Mouse (Mus musculus) megakaryocyte progenitor cell, adult 5-6 weeks (primary cell): ENCODE data around the gene Rpl32. TPM values are rescaled to one million over a fixed set of nuclear protein-coding genes. Genes with fewer than 3 reads are reported as not detected.
A peak's percentile ranks its signal among the peaks of the same experiment; 100 is the strongest.

Experiments
- ATAC-seq: replicated peaks from 2 replicates; pipeline ENCODE4 v1.8.0; 2016; ENCODE audit warnings: mild to moderate bottlenecking, moderate TSS enrichment, inconsistent platforms; ENCODE audit not compliant: poor library complexity
- total RNA-seq, 2 experiments: library from RNA; stranded (forward) in 1 of 2; stranded (reverse) in 1 of 2; fragments of 157-497, 149-512 nt in 1 of 2; fragments of 200-1000 nt in 1 of 2; gene quantifications; 2 replicates each; pipeline versions ENCODE4 v1.2.3 to v1.2.4; 2015 to 2017

The Rpl32 gene
- total RNA-seq, 2 experiments from 2014 or later = 4,905 to 6,333 TPM

DNA sequence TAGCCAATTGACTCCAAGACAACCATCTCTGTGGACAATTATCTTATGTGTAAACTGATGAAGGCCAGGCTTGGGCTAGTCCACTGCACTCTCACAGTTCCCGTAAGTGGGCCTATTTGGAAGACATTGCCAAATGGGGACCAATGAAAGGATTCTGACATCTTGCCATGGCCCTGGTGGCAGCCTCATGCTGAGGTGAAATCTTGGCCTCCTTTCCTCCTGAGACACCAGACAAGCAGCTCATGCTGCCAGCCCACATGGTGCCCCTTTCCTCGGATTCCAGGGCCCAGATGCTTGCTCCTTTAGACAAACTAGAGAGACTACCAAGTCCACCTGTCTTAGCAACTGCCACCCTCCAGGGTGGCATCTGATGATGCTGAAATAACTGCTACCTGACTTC is 9.6 kb upstream of the Rpl32 start:
- ATAC-seq = no peak

DNA sequence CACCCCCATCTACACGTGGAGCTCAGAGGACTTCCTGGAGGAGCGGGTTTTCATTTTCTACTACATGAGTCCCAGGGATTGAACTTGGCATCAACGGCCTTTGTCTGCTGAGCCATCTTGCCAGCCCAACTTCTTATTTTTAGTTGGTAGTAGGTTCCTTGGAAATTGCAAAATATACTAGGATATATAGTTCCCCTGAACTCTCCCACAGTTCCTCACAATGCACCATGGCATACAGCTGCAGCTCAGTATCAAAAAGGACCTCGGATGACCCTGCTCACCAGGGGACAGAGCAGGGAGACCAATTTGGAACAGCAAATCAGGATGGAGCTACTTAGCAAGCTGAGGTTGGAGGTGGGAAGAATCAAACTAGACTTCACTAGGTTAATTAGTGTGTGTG is 6.5 kb upstream of the Rpl32 start:
- ATAC-seq = no peak

DNA sequence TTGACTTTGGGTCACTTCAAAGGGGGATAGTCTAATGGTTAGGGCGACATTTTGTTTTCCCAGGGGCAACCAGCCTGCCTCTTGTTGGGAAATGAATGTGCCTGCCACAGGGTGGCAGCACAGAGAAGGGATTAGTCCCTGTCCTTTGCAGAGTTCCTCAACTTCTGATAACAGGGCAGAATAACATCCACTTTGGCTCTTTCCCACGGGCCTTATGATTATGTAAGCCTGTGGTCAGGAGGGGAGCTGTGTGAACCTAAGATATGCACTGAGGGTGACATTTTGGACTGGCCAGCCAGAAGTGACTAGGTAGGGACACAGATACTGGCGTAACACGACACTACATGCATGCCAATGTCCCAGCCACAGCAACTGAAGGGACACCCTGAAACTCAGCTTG is 5.6 kb upstream of the Rpl32 start:
- ATAC-seq = peak; percentile 93

DNA sequence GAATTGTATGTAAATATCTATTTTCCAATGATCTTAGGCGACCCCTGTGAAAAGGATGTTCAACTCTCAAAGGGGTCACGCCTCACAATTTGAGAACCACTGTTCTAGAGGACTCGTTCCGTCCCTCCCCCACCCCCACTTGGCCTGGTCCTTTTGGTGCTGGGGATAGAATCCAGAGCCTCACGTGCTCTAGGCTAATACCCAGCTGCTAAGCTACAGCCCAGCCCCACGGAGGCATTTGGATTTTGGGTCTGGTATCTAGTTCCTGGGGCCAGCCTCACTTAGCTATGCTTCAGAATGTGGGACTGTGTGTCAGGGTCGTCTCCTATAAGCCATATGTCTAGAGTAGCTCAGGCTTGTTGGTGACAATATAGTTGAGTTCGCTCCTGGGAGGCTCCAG is 3.1 kb upstream of the Rpl32 start:
- no peak for ATAC-seq

DNA sequence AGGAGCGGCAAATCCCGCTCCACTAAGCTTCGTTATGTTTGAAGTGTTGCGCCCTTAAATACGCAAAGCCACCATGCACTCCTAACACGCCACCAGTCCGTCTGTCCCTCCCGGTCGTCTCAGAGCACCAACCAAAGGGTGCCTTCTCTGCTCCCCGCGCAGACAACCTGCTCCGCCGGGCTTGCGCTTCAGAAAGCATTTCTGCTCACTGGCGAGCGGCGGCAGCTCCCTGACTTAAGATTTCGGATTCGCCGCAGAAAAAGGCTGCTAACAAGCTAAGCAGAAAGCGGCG is 405 bp downstream of the Rpl32 start:
- no peak for ATAC-seq

DNA sequence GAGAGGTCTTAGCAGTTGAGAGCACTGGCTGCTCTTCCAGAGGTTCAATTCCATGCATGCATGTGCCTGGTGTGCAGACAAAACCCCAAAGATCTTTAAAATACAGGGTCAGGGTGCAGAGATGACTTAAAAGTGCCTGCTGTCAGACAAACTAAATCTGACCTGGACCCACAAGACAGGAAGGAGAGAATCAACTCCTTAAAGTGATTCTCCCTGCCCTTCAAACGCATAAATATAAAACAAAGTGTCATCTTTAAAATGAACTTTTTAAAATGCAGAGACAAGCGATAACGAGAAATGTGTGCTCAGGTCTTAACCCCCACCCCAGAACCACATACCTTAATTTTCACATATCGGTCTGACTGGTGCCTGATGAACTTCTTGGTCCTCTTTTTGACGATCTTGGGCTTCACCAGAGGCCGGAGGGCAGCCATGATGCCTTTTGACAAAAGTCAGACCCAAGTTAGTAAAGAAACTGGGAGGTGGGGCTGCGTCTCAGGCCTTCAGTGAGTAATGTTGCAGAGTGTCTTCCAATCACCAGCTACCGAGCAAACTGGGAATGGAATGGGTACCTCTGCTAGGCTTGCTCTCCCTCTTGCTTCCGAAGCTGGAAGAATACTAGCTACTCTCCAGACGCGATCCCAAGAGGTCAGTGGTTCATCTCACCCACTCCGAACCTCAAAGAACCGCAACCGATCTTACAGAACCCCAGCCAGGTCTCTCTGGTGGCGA is 917 bp downstream of the Rpl32 start:
- no peak for ATAC-seq

DNA sequence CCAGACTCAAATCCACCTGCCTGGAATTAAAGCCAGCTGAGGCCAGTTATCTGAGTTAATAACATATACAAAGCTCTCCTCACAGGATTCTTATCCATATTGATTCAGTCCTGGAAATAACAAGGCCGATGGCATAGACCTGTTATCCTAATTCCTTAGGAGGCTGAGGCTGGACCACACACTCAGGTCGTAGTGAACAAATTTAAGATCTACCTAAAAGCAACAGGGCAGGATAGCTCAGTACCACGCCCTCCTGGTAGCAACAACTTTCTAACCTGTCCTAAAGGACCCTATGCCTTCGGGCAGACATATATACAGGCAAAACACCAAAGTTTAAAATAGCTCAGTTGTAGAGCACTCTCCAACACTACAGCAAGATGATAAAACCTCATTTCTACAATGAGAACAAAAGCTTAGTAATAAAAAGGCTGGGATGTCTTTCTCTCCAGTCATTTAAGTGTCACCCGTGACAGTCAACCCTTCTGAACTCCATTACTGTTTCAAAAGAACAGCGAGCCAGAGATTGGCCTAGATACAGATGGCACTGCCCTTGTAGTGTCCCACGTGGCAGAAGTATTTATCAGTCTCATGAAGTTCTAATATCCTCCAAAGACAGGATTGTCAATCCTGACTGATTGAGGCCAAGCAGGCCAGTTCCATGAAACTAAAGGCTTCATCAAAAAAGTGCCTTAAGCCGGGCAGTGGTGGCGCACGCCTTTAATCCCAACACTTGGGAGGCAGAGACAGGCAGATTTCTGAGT is 3.9 kb downstream of the Rpl32 start:
- no peak for ATAC-seq

DNA sequence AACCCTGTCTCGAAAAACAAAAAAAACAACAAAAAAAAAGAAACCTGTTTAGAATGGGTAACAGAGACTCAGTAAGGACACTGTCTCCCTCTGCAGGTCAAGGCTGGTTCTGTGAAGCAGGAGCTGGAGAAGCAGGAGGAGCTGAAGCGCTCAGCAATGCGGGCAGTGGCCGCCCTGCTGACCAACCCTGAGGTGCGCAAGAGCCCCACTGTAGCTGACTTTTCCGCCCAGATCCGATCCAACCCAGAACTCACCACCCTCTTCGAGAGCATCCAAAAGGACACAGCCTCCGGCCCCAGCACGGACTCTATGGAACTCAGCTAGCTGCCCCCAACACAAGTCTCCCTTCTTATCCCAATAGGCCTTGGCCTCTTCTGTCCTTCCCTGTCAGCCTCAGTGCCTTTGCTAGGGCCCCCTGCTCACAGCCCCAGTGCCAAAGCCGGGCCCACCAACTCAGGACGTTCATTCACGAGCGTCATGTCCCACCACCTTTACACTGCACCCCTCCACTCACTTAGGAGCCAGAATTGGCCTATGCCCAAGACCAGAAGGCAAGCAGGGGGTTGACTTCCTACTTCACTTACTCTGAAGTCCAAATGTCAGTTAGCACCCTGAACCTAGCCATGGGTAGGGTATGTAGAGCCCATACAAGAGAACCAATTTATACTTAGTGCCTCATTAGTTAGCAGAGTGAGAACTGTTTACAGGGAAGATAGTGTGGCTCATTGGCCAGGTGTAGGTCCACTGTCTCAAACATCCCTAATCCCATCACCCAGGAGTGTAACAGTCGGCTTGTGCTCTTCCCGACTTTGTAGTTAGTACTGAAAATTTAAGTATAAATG is 4.8 kb downstream of the Rpl32 start:
- peak; percentile 80 for ATAC-seq

DNA sequence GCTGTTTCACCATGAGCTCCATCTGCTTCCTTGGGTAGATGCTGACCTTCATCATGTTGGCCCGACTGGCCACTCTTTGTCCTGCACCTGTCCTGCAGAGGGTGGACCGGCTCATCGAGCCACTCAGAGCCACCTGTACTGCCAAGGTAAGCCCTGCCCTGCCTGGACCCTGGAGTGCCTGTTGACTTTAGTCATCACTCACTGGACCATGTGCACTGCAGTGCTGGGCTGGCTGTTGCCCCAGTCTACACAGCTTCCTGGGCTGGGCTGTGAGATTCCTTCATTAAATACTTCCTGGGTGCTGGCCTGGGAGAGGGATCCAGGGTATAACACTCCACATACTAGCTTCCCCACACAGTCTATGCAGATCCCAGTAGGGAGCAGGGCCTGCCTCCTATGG is 6.7 kb downstream of the Rpl32 start:
- ATAC-seq = no peak

DNA sequence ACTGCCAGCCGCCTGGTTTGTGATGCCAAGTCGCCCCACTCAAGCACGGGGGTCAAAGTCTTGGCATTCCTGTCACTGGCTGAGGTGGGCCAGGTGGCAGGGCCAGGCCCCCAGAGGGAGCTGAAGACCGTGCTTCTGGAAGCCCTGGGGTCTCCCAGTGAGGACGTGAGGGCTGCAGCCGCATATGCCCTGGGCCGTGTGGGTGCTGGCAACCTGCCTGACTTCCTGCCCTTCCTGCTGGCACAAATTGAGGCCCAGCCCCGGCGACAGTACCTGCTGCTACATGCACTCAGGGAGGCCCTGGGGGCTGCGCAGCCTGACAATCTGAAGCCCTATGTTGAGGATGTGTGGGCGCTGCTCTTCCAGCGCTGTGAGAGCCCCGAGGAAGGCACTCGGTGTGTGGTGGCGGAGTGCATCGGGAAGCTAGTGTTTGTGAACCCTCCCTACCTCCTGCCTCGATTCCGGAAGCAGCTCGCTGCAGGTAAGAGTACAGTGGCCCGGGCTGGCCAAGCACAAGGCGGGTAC is 15.8 kb downstream of the Rpl32 start:
- peak; percentile 68 for ATAC-seq

DNA sequence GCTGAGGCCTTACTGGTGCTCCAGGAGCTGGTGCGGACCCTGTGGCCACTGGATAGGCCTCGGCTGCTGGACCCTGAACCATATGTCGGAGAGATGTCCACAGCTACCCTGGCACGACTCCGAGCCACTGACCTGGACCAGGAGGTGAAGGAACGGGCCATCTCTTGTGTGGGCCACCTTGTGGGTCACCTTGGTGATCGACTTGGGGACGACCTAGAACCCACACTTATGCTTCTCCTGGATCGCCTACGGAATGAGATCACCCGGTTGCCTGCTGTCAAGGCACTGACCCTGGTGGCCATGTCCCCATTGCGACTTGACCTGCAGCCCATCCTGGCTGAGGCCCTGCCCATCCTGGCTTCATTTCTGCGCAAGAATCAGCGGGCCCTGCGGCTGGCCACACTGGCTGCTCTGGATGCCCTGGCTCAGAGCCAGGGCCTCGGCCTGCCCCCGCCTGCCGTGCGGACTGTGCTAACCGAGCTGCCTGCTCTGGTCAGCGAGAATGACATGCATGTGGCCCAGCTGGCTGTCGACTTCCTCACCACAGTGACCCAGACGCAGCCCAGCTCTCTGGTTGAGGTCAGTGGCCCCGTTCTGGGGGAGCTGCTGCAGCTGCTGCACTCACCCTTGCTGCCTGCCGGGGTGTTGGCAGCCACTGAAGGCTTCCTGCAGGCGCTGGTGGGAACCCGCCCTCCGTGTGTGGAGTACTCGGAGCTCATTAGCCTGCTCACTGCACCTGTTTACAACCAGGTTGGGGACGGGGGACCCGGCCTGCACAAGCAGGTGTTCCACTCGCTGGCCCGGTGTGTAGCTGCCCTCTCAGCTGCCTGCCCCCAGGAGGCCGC is 16.5 kb downstream of the Rpl32 start:
- peak; percentile 80 for ATAC-seq

DNA sequence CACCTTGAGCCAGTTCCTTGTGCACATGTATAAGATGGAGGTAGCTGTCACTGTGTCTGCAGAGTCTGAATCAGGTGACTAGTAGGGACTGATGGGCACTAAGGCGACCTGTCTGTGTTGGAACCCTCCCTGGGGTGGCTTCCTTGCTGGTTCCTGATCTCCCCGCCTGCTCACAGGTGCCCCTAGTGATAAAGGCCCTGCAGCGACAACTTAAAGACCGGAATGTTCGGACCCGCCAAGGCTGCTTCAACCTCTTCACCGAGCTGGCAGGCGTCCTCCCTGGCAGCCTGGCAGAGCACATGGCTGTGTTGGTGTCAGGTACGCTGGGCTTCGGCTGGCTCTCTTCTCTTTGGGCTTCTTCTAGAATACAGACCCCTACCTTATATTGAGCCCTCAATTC is 17.5 kb downstream of the Rpl32 start:
- ATAC-seq = no peak

DNA sequence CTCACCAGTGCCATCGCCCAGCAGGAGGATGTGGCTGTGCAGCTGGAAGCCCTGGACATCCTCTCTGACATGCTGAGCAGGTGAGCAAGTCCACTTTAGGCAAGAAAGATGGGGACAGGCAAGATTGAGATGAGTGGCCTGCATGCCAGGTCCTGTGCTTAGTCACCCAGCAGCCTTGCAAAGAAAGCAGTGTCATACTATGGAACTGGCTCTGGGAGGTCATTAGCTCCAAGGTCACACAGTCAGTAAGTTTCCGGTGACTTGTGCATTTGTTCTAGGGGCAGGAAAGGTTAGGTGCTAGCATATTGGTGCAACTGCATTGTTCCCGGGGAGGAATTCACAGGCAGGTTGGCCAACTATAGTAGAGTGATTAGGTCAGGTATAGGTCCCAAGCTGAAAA is 25.8 kb downstream of the Rpl32 start:
- no peak for ATAC-seq

DNA sequence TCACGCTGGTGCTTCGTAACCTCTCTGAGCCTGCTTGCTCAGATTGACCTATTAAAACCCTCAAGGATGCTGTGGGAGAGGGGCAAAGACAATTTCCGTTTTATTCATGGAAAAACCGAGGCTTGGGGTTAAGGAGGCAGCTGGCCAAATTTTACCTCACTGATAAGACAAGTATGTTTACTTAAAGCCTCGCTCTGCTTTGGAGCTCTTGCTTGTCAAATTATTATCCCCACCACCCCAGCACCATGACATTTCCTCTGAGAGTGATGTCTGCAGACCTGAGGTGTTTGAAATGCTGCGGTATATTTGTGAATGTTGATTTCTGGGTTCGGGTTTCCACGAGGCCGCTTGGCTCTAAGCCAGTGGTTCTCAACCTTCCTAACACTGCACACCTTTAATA is 32.2 kb downstream of the Rpl32 start:
- peak; percentile 37 for ATAC-seq

DNA sequence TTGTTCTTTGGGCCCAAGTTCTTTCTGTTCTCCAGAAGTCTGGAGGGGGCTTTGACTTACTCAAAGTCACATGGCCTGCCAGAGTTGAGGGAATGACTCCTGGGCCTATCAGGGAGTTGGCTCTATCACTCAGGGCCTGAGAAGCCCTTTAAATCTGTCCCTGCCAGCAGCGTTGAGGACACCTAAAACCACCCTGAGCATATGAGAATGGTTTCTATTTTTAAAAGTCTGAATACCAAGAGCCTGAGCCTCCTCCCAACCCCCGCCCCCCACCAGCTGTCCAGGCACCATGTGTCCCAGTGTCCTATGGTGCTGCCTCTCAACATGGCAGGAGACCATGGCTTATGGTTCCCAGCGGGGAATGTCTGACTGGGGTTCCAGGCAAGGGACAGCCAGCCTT is 32.7 kb downstream of the Rpl32 start:
- ATAC-seq = no peak

DNA sequence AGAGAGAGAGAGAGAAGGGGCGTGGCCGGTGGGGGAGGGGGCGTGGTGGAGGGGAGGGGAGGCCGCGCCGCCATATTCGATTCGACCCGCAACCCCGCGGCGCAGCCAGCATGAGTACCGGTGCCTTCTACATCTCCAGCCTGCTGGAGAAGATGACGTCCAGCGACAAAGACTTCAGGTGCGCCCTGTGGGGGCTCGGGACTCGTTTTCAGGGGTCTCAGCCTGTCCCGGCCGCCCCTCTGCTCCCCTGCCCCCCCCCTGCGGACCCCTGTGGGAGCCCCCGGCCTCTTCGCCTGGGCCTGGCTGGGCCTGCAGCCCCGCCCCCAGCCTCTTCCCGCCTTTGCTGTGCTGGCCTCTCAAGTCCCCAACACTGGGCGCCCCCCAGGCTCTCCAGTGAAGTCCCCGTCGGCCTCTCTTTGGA is 34.0 kb downstream of the Rpl32 start, which contains the start of gene Cand2:
Gene Cand2, plus strand, starts transcription at position 38 of the 421 bp plus-strand sequence.
- peak; percentile 48 for ATAC-seq

DNA sequence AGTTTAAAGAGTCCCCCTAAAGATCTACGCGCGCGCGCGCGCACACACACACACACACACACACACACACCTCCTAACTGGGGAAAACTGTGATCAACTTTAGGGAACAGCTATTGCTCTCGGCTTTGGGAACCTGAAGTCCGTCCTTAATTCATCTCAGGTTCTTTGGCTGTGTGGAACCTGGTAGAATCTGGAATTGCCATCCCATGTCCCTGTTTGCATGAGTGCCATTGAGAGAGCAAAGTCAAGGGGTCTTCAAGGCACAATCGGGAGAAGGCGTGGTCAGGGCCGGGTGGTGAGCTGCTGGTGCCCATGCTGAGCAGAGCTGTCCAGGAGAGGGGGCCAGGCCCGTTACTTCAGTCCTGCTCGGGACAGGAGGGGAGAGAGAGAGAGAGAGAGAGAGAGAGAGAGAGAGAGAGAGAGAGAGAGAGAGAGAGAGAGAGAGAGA is 34.6 kb downstream of the Rpl32 start:
- ATAC-seq = 0 out of 2 replicates have a peak, but pooled peaks have one; percentile 23

DNA sequence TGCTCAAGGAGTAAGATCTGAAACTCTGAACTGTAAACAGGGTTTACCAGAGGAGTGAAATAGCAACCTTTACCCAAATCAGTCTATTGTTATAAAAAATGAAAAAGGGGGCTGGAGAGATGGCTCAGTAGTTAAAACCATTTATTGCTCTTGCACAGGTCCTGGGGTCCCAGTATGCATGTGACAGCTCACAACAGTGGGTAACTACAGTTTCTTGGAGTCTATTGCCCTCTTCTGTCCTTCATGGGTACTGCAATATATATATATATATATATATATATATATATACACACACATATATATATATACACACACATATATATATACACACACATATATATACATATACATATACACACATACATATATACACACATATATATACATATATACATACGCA is 35.9 kb downstream of the Rpl32 start:
- peak; percentile 59 for ATAC-seq

DNA sequence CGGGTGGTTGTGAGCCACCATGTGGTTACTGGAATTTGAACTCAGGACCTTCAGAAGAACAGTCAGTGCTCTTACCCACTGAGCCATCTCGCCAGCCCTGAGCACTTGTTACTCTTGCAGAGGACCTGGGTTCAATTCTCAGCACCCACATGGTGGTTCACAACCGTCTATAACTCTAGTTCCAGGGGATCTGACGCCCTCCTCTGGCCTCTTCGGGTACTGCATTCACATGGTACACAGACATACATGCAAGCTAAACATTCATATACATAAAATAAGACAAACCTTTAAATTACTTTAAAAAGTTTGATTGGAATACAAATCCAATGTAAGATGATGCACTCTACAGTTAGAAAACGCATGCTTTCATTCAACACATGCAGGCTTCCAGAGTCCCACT is 36.3 kb downstream of the Rpl32 start:
- no peak for ATAC-seq

DNA sequence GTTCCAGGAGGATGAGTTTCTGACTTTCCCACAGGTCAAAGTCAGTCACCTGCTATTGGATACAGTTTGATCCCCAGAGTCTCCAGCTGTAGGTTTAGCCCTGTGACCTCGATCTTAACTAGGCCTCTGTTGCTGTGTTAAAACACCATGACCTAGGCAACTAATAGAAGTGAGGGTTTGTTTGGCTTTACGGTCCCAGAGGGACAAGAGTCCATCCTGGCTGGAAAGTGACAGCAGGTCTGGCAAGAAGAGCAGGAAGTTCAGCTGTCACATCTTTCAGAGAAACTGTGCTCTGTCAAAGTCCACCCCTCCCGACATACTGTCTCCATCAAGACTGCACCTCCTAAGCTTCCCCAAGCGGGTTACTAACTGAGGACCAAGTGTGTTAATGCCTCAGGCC is 37.7 kb downstream of the Rpl32 start:
- ATAC-seq = no peak
